Mouse (Mus musculus) stomach, postnatal 0 days (tissue): ENCODE data around the gene Armc2.

Experiments
- CTCF ChIP-seq: IDR thresholded peaks from 2 replicates; pipeline ENCODE4 v1.5.1; 2016; ENCODE audit warnings: antibody characterized with exemption, low read depth, mild to moderate bottlenecking, moderate library complexity
- EP300 ChIP-seq: optimal IDR thresholded peaks from 2 replicates; pipeline ENCODE3; 2016; ENCODE audit warnings: antibody characterized with exemption

DNA sequence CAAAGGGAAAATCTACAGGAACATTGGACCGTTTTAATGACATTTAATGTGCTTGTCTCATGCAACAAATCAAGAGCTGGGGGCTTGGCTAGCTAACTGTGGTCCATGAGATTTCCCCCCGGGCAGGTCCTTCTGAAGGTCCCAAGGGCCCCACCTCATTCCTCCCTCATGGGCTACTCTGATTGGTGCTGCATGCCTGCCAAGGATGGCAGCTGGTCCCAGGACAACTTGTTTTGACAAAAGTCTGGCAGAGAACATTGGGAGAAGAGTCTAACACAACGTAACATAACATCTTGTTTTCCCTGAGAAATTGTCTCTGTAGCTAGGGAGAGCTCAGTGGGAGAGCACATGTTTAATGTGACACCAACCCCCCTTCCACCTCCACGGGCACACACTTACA, 82.1 kb downstream of the Armc2 start:
- no peak for TF ChIP-seq CTCF
- no peak for TF ChIP-seq EP300
